Mouse (Mus musculus) thymus, adult 2 months (tissue): ENCODE measurements around the gene Zfp335. TPM values are rescaled to one million over a fixed set of nuclear protein-coding genes. Genes with fewer than 3 reads are reported as not detected.
"Not testable (repeated sequence)": the region's sequence is repeated elsewhere in the genome, so short reads cannot be mapped to it uniquely, and the experiment has no call there.

Experiments
- DNase-seq: peaks from one replicate; pipeline ENCODE4 v3.0.0; 2021
- H3K27ac ChIP-seq: fragments of 200-500 bp; 2 replicates; pipeline ENCODE4 v1.5.1; 2012; ENCODE audit warnings: low read length, control low read depth; ENCODE audit not compliant: control insufficient read depth, insufficient read depth
- H3K27me3 ChIP-seq: fragments of 200-500 bp; 2 replicates; pipeline ENCODE4 v1.6.1; 2012; ENCODE audit warnings: mild to moderate bottlenecking, low read length, moderate library complexity, mixed read lengths; ENCODE audit not compliant: control insufficient read depth, insufficient read depth
- H3K36me3 ChIP-seq: fragments of 200-500 bp; 2 replicates; pipeline ENCODE4 v1.6.1; 2012; ENCODE audit warnings: mild to moderate bottlenecking, low read length, moderate library complexity; ENCODE audit not compliant: control insufficient read depth, insufficient read depth
- H3K4me1 ChIP-seq: fragments of 200-500 bp; replicated peaks from 2 replicates; pipeline ENCODE4 v1.6.1; 2012; ENCODE audit warnings: low read length; ENCODE audit not compliant: control insufficient read depth, insufficient read depth
- H3K4me3 ChIP-seq: fragments of 200-500 bp; 2 replicates; pipeline ENCODE4 v1.5.1; 2012; ENCODE audit warnings: mild to moderate bottlenecking, low read length, control low read depth, moderate library complexity; ENCODE audit not compliant: control insufficient read depth, insufficient read depth
- CTCF ChIP-seq: fragments of 200-500 bp; IDR thresholded peaks from 2 replicates; pipeline ENCODE4 v1.5.1; 2012; ENCODE audit warnings: mild to moderate bottlenecking, control low read depth, low read length, moderate library complexity, borderline replicate concordance; ENCODE audit not compliant: control insufficient read depth, poor library complexity, insufficient read depth; ENCODE audit errors: extremely low read depth
- POLR2A ChIP-seq: fragments of 200-500 bp; IDR thresholded peaks from 2 replicates; pipeline ENCODE4 v1.6.1; 2012; ENCODE audit warnings: mild to moderate bottlenecking, low read length, control low read depth, moderate library complexity; ENCODE audit not compliant: control insufficient read depth, poor library complexity, insufficient read depth; ENCODE audit errors: extremely low read depth
- WGBS: fragments of 180-500 bp; shearing (Covaris S2); methylation state at CpG from one replicate; pipeline ENCODE4 v1.1.7; 2018; 5-methylcytosine and 5-hydroxymethylcytosine counted together
- polyA plus RNA-seq: library from polyadenylated mRNA; depleted of rRNA; stranded (reverse); fragments of >200 nt; gene quantifications from 2 replicates; pipeline ENCODE4 v1.2.3, GENCODE M21; 2012

Zfp335 gene
- polyA plus RNA-seq, 1 experiment, result 92.6 TPM

DNA sequence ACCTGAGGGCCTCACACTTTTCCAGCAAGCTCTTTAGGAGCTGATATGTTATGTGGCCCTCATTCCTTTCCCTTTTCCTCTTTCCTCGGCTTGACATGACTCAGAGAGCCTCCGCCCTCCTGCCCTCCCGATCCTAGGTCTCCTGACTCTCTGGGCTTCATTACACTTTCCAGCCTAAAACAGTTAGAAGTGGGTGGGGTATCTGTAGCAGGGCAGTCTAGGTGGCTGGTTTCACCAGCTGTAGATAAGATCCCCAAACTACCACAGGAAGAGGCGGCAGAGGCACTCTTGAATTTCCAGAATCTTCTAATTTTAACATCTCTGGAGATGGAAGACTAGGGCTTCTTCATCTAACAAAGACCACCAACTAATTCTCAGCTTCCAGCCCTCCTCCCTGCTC, 47.0 kb downstream of the Zfp335 start:
- H3K27me3 ChIP-seq, result peaks cover 2% of the 10 kb centered on the region; the same call in 1 of the 2 replicates
- no peak for TF ChIP-seq POLR2A
- no peak for TF ChIP-seq CTCF
- H3K27ac ChIP-seq, result no peak overlapping the region
- WGBS, result 78% methylated on average over 4 of the region's 4 CpGs
- H3K4me3 ChIP-seq, result no peak overlapping the region
- no peak for DNase-seq
- no peaks in the 10 kb centered on the region for H3K36me3 ChIP-seq
- peaks cover 12% of the 10 kb centered on the region for H3K4me1 ChIP-seq

DNA sequence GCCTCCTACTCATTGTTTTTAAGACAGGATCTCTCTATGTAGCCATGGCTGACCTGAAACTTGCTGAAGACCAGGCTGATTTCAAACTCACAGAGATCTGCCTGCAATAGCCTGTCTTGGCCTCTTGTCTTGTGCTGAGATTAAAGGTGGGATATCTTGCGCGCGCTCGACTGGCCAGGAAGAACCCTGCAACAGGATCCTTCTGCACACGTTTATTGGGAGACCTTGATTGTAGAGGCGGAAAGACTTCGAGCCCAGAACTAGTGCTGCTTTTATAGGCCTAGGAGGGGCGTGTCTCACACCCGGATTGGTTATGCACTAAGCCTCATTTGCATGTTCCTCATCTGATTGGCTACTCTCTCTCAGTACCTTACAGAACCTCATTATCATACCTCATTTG, 48.1 kb downstream of the Zfp335 start:
- H3K36me3 ChIP-seq, H3K27ac ChIP-seq, H3K4me1 ChIP-seq, H3K27me3 ChIP-seq, DNase-seq, H3K4me3 ChIP-seq: not testable (repeated sequence)
- WGBS, result 94% methylated on average over 9 of the region's 9 CpGs

DNA sequence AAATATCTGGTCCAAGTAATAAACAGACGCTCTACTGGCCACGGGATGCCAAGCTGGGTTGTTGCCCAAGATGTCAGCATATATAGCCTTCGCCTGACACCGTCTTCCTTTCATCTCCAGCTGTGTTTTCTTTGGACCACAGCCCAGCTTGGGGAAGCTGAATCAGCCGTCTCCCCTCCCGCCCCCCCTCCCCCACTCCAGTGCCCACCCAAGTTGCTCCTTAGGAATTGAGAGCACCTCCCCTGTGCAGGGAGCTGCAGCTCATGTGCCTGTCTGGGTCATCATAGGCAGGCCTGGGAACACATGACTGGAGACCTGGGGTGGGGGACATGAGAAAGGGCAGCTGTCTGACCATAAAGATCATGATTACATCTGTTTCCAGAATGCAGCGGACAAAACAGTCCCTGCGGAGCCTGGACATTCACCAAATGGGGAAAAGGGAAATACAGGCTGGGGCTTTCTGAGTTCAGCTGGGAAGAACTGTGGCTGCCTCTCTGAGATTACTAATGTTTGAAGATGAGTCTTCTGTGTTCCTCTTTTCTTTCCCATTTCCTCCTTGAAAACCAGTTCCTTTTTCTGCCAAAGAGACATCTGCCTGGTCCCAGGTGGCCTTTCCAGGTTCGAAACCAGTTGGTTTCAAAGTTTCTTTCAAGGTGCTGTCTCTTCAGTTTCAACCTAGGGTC, 49.2 kb downstream of the Zfp335 start:
- TF ChIP-seq CTCF (no peak), POLR2A (no peak)
- H3K27me3 ChIP-seq, result peaks cover 8% of the 10 kb centered on the region

DNA sequence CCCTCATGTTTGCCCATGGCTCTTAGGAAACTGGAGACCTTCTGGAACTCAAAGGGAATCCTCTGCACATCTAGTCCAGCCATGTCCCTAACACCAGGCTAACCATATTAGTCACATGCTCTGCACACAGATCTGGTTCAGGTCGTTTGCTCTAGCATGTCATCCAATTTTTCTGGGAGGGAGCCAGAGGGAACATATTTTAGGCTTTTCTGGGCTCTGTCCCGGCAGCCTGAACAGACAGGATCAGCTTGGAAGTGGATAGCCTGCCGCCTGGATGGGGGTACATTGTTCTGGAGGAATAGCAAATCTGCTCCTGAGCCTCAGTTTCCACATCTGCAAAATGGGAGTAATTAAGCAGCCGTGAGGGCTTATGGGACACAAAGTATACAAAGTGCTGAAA, 50.5 kb downstream of the Zfp335 start:
- Histone ChIP-seq H3K36me3 (no peaks in the 10 kb centered on the region), H3K27ac (no peak overlapping the region), H3K4me3 (no peak overlapping the region), H3K4me1 (peaks cover 17% of the 10 kb centered on the region), H3K27me3 (peaks cover 18% of the 10 kb centered on the region)
- 83% methylated on average over 4 of the region's 4 CpGs for WGBS
- DNase-seq, result no peak
- TF ChIP-seq CTCF, result no peak
- no peak for TF ChIP-seq POLR2A

More for the DNA sequence above, 49.2 kb downstream of the Zfp335 start:
- no peak overlapping the region for H3K4me3 ChIP-seq
- H3K27ac ChIP-seq, result no peak overlapping the region; the same call in 1 of the 2 replicates
- DNase-seq, result no peak
- H3K4me1 ChIP-seq, result peaks cover 14% of the 10 kb centered on the region
- WGBS, result 22% methylated on average over 9 of the region's 9 CpGs
- H3K36me3 ChIP-seq, result no peaks in the 10 kb centered on the region

DNA sequence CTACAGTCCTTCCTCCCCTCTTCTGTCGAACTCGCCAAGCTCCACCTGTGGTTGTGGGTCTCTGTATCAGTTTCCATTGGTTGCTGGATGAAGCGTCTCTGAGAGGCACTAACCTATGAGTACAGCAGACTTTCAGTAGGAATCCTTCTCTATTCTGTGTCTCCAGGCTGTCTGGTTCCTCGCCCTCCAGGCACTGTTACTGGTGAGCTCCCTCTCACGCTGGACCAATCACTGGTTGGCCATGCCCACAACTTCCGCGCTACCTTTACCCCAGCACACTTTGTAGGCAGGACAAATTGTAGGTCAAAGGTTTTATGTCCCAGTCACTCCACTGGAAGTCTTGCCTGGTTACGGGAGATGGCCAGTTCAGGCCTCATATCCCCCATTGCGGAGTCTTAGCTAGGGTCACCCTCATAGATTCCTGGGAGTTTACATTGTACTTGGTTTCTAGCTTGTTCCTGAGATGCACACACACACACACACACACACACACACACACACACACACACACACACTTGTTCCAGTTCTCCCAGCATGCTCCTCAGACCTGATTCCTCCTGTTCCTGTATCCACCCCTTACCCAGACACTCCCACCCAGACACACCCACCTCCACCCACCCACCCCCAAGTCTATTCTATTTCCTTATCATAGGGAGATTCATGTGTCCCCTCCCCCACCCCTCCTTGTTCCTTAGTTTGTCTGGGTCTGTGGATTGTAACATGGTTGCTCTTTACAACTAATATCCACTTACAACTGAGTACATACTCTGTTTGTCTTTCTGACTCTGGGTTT, 51.7 kb downstream of the Zfp335 start:
- H3K4me1 ChIP-seq, result peaks cover 17% of the 10 kb centered on the region
- 77% methylated on average over 9 of the region's 9 CpGs for WGBS
- no peak for DNase-seq
- TF ChIP-seq CTCF, result no peak
- no peak for TF ChIP-seq POLR2A
- peaks cover 18% of the 10 kb centered on the region for H3K27me3 ChIP-seq
- no peak overlapping the region for H3K27ac ChIP-seq
- no peak overlapping the region for H3K4me3 ChIP-seq
- H3K36me3 ChIP-seq, result no peaks in the 10 kb centered on the region

- Histone ChIP-seq H3K36me3 (no peaks in the 10 kb centered on the region), H3K27ac (no peak overlapping the region), H3K4me3 (no peak overlapping the region), H3K4me1 (peaks cover 17% of the 10 kb centered on the region), H3K27me3 (peaks cover 18% of the 10 kb centered on the region)
- TF ChIP-seq CTCF, result no peak
- TF ChIP-seq POLR2A, result no peak
- no peak for DNase-seq
- 81% methylated on average over 2 of the region's 2 CpGs for WGBS
These were observed 52.4 kb downstream of the Zfp335 start for GRCm38 (mm10) chr2:164859155-164859554.
